Mouse (Mus musculus): Measurements from ENCODE around the gene Pde6h.

Pde6h gene

DNA sequence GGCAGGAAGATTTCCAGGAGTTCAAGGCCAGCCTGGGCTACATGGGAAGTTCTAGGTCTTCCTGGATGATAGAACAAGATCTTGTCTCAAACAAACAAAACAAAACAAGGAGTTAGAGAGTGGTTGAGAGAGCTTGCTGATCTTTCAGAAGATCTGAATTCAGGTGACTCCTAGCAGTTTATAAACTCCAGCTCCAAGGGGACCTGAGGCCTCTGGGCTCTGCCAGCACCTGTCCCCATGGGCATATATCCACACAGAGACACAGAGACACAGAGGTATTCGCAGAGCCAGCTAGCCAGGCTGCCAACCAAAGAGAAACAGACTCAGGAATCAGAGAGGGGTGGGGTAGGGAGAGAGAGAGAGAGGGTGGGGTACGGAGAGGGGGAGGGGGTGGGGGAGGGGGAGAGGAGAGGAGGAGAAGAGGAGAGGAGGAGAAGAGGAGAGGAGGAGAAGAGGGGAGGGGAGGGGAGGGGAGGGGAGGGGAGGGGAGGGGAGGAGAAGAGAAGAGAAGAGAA is 10.8 kb upstream of the Pde6h start:
- no peak for DNase-seq (ENCODE audit: low spot score in 2 of 2)

DNA sequence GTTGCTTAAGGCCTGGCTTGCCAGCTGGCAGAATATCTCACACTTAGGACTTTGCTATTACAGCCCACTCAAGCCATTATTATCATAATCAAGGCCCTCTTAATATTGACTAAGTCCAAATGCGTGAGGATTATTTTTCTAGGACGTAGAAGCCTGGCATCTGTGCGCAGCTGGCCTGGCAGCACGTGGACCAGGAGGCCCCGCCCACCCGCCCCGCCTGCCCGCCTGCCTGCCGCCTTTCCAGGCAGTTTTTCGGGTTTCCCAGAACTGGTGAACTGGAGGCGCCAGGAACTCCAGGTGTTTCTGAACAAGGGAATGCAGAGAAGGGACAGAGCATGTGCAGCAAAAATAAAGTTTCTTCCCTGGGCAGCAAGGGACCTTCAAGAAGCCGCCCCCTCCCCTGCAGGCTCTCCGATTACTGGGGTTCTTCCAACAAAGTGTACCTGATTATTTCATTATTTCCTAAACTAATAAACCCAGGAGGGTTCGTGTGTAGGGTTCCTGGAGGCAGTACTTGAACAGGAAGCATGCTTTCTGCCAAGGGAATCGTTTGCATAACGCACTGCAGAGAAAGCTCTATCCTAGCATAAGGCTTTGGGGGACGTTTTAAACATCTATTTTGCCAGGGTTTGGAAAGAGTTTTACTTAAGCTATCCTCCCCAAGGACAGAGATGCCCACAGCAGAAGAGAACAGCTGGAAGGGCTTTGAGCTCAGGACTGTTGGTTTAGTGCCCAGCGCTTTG is 10.1 kb upstream of the Pde6h start:
- DNase-seq (ENCODE audit: low spot score in 2 of 2): no peak

DNA sequence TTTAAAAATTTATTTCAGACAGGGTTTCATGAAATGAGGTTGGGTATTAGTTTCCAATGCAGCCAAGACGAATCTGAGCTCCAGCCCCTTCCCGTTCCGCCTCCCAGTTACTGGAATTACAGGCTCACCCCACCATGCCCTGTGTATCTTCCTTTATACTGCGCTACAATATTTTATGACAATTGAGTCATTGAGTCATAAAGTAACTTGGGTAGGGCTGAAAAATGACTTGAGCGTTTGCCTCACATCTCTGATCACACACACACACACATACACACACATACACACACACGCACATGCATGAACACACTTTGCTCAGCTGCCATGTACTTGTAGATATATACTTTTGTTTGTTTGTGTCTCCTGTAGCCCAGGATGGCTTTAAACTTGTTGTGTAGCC is 9.4 kb upstream of the Pde6h start:
- DNase-seq (ENCODE audit: low spot score in 2 of 2): no peak

DNA sequence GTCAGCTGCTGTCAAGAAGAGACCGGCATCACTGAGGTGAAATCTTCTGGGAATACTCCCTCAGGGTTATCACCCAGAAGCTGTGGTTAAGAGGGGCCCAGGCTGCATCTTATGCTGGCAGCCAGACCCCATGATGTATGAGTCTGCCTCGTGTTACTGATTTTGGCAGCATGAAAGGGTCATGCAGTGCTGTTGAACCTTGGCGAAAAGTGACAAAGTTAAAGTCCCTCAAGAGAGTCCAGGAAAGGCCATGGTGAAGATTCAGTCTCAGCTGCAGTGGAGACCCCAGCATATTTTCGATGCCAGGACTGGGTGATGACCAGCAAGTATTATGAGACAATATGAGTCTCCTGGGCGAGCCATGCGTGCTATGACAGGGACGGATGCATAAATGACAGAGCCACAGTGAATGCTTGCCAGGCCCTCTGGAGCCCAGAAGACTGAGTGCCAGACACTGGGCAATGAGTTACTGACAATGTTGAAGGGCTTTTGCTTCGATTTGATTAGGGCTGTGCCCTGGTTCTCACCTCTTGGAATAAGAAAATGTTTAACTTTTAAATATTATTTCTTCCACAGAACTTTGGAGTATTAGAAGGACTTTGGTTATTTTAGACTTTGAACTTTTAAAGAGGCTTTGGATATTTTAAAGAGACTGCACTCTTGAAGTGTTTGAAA is 7.8 kb upstream of the Pde6h start:
- DNase-seq (ENCODE audit: low spot score in 2 of 2): no peak

DNA sequence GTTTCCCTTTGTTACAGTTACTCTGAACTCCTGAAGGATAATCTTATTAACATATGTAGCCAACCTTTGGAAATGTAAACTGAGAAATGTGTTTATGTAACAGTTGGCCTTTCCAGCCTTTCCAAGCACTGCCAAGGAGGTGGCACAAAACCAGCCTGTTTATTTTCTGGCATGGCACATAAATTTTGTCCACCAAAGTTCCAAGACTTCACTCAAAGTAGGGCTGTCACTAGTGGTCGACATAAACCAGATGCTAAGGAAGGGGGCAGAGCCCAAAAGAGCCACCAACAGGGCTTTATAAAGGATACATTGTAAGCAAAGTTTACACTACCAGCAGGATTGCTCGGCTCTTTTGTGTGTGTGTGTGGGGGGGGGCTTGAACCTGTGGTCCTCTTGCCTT is 5.7 kb upstream of the Pde6h start:
- no peak for DNase-seq (ENCODE audit: low spot score in 2 of 2)

DNA sequence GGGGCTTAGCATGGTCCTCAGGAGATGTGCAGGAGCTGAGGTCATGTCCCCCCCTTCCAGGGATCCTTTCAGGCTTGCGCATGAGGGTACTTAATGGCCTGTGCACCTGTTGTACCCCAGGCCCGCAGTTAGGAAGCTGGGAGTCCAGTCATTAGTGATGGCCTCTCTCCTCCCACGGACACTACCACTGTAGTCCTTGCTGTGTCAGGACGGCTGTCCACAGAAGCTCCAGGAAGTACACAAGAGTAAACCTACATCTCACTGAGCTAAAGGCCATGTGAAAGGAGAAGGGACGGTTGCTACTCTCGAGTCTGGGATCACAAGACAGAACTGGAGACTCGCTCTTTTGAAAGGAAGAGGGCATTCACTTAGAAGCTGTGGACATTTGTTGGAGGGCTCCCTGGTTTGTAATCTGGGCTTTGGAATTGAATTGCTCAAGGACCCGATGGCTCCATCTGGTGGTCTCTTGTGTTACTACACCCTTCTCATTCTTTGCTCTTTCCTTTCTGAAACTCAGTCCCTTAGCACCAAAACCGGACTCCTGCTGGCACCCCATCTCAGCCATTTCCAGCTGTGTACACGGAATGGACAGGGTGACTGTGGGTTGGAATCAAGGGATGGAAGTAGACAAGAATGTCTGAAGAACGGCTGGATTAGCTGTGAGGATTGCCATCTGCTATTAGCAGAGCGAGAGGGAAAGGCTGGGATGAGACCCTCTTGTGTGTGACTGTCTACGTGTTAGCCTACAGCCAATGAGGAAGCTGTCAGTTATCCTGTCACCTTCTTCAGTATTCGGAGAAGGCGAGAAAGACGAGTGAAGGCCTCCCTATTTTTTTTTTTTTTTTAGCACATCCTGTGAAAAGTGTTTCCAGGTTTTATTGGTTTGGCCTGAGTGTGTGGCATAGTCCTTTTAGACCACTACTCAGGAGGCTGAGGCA is 3.0 kb upstream of the Pde6h start:
- DNase-seq (ENCODE audit: low spot score in 2 of 2): peak; percentile 62 to 81

DNA sequence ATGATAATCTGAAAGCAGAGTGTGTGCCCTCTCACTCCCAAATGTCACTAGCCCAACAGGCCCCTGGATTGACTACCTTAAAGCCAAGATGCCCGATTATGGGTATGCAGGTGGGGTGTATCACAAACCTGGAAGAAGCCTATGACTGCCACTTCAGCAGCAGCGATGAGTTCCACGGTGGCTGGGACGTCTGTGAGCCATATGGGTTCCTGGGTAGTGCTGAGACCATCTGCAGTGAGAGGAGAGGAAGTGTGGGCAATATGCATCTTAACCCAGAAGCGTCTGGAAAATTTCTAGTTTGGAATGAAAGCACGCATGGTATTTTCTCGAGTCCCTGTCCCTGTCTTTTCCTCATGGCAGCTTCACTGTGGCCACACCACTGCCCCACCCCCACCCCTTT is 2.0 kb upstream of the Pde6h start:
- no peak for DNase-seq (ENCODE audit: low spot score in 2 of 2)

DNA sequence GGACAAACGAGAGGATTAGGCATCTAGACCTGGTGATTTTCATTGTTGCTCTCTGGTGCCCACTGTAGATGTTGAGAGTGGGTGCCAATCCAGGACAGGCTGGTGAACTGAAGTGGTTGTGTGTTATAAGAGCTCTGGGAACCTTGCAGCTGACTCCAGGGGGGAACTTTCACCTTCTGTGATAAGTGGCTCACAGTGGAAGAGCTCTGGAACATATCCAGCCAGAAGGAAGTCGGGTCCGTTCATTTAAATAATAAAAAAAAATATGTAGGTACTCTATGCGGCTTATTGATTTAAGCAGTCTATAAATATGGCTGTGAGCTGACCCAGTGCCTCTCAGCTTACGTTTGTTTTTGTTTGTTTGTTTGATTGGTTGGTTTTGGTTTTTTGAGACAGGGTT is 1.6 kb upstream of the Pde6h start, which contains the start of gene Erp27:
Gene Erp27 (minus strand): TSS at position 101 of the 400 bp plus-strand sequence.
- no peak for DNase-seq (ENCODE audit: low spot score in 2 of 2)

DNA sequence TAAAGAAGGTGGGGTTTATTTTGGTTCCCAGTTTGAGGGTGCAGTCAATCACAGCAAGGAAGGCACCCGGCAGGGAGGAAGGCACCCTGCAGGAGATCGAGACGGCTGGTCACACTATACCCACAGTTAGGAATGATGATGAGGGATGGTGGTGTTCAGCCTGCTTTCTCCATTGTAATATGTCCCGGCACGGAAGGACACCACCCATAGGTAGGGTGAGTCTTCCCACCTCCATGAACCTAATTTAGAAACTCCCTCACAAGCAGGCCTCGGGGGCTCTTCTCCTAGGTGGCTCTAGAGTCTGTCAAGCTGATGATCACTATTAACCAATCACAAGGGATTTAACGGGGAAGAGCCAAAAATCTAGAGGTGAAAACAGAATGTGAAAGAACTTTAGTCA is 761 bp upstream of the Pde6h start:
- DNase-seq (ENCODE audit: low spot score in 2 of 2): no peak

DNA sequence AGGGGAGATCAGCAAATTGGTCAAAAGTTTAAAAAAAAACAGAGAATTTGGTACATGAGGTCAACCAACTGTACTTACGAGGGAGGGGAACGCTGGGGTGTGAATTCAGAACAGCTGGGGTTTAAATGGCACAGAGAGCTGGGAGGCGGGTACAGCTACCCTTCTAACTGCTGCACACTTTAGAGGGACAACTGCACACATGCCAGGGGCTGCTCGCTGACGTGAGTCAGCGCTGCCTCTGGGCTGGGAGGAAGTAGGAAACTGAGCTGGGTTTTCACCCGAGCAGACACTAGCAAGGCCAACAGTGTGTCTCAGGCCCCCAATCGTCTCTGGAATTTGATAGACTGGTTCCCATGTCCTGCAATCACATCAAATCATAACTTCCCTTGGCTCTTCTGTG is 1.4 kb downstream of the Pde6h start:
- no peak for DNase-seq (ENCODE audit: low spot score in 2 of 2)

DNA sequence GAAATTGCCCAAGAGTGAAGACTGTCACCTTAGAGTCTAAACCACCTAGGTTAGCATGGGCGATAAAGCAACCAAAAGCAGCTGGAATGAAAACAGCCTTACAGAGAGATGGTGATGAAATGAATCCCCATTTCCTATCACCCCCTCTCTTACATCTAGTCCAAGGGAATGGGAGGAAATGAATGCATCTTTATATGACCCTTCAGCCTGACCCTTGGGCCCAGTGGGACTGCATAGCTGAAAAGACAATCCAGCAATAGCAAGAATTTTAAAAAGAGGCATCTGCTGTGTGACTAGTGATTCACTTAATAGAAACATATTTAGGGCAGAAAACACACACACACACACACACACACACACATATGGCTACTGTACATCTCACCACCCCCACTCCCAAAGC is 4.0 kb downstream of the Pde6h start:
- DNase-seq (ENCODE audit: low spot score in 2 of 2): no peak

DNA sequence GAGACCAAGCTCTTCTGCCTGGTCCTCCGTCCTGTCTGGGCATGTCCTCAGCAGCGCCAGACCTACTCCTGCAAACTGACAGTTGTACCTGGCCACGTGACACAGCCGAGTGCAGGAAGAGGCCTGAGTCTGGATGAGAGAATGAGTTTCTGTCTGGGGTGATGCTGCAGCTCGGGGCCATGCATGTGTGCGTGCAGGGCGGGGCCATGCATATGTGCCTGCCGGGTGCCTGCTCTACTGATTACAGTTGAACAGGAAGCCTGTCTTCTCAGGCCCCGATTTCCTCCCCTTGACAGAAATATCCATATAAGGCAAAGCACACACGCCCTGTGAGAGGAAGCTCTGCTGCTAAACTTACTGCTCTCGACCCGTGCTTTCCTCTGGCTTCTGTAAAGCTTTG is 7.0 kb downstream of the Pde6h start:
- DNase-seq (ENCODE audit: low spot score in 2 of 2): peak; percentile 41 to 74

DNA sequence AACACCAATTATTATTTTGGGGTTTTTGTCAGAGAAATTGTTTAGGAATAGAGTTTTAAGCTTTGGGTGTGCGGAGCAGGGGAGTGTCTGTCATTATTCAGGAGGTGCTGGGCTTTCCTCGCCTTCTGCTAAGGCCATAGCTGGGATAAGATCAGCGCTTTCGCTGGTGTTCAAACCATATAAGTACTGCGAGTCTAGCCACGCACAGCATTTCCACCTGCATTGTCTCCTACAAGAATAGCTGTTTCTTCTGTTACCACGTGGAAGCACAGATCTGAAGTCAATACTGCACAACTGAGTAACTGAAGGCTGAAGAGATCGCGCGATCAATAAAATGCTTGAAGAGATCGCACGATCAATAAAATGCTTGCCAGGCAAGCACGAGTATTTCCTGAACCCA is 7.6 kb downstream of the Pde6h start:
- DNase-seq (ENCODE audit: low spot score in 2 of 2): no peak

DNA sequence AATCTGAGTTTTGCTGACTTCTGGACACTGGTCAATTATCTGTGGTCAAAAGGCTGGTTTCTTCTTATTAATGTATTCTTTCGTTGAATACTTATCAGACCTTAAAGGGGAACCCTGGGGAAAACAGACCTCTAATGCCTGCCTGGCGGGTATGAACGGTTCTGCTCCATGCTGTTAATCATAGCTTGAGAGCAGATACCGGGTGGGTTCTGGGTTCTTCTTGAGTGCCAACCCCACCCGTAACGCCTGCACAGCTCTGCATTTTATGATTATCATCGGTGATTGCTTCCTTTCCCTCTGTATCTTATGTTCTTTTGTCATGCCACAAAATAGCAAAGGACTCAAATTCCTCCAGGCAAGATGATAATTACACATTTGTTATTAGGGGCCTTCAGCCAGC is 10.4 kb downstream of the Pde6h start:
- no peak for DNase-seq (ENCODE audit: low spot score in 2 of 2)

DNA sequence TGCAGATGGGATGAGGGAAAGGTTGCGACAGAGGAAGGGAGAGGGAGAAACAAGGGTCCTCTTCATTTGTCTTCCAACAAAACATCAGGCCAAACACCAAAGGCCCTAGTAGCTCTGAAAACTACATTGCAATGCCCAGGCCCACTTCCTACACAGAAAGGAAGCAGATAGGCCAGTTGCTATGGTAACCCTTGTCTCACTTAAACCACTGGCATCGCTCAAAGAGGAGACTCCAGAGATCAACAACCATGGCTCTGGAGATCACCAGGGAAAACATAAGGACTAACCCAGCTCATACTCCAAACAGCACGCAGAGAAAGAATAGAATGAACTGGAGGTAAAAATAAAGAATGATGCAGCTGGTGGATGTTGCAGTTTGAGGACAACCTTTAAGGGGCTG is 11.6 kb downstream of the Pde6h start:
- DNase-seq (ENCODE audit: low spot score in 2 of 2): no peak

DNA sequence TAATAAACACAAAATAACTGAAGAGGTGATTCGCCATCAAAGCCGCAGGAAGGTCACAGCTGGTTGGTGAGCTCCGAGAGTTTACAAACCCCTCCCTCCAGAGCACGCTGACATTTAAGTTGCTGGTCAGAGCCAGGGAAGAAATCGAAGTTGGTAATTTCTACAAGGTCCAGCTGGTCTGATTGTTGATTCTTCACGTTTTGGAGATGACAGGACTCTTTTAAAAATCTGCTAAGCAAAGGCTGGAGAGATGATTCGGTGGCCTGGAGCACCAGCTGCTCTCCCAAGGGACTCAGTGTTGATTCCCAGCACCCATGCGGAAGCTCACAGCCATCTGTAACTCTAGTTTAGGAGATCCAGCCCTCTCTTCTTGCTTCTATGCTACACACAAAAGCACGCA is 12.7 kb downstream of the Pde6h start:
- no peak for DNase-seq (ENCODE audit: low spot score in 2 of 2)

DNA sequence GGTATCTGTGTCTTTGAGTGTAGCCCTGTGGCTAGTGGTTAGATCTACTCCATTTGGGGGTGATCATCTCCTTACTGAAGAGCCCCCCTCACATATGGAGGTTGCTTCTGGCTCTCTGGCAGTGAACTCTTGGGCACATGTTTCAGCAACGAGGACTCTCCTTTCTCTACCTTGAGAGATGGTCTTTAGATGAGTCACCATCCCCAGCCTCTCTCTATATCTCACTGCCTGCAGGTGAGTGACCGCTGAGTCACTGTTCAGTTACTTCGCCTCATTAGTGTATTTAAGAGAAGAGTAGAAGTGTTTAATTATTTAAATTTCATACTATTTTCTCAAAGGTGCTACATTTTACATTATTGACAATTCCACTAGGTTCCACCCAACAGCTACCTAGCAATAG is 13.5 kb downstream of the Pde6h start:
- no peak for DNase-seq (ENCODE audit: low spot score in 2 of 2)

DNA sequence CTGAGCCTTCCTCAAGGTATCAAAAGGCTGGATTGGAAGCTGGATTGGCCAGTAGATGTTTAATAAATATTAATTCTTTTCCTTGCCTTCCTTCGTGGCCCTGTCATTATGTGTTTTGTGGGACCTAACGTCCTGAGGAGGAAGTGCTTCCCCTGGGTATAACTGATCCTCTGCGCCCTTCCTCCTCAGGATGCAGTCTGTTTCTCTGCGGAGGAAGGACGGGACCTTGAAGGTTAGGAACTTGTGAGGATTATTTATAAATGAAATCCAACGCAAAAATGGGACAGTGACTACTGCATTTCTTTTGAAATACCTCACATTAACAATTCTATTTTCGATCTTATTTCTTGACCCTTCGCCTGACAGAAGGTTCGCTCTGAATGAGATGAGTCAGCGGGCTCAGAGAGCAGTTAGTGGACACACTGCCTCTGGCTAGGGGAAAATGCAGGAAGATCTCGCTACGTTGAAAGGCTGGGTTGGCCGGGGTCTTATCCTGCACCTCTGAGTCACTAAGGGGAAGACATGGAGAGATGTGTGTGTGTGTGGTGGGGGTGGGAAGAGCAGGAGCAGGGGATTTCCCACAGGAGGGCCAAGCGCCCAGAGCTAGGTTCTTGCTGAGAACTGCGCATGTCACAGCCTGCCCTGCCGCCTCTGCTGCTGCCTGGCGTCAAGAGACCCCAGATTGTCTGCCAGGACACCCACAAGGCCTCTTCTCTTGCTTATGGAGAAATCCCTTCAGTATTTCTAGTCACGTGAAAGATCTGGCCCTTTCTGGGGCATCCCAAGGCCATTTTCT is 14.9 kb downstream of the Pde6h start:
- DNase-seq (ENCODE audit: low spot score in 2 of 2): peak in 1 of 2 experiments; percentile 37

DNA sequence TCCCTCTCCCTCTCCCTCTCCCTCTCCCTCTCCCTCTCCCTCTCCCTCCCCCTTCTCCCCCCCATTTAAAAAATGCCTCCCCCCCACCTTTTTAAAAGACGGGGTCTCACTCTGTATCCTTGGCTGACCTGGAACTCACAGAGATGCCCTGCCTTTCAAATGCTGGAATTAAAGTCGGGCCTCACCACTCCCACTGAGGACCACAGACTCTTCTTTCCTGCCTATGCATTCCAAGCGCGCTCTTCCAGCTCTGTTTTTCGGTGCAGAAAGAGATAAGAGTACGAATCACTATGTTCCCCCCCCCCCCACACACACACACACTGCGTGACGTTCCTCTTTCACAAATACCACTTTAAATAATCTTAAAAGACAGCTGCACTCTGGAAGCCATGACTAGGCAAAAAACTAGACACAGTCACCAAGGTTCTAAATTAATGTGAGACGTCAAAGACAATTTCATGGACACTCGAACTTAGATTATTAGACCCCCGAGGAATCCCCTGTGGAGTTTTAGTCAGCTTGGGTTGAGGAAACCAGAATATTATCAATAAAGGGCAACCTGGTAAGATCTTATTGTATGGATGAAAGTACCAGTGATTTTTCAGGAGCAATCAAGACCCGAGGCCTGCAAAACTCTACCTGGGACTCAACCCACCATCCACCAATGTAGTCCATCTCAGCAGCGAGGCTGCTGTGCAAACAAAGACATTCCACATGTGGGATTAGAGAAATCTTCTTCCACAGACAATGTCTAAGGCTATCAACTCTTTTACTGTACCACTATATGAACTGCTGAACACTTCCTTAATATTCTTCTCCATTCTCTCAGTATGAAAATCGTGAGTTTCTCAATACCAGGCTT is 15.9 kb downstream of the Pde6h start:
- no peak for DNase-seq (ENCODE audit: low spot score in 2 of 2)

DNA sequence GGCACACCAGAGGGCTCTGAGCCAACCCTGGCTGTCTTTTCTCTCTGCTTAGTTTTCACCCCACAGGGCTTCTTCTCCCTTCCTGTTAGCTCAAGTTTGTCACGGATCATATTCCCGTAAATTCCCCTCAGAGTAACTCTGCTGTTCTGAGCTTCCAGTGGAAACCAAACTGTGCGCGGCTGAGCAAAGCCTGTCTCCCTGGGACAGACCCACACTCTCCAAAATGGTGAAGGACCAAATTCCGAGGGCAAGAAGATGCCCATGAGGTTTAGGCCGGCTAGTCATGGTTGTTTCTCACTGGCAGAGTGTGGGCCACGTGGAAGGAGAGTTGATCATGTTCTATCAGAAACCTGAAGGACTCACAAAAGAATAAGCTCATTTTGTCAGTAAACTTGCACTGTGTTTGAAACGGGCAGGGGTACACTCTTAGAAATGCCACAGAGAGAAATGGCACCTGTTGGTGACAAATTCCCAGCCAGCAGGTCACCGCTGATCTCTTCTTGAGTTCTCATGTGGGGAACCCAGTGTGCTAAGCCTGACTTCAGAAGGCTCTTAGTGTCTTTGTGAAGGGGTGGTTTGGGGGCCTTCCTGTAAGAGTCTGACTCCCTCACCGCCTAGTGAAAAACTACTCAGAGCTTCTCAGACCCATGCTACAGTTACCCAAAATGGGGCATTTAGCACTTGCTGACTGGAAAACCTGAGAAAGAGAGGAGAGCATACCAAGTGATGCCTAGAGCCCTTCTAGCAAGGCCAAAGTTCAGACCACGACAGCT is 16.7 kb downstream of the Pde6h start:
- DNase-seq (ENCODE audit: low spot score in 2 of 2): peak in 1 of 2 experiments; percentile 36

Data from spleen, postnatal 10 days (tissue).